Mouse (Mus musculus) MN1 (cell line): ENCODE measurements around the gene 1810013L24Rik.
"Not testable (repeated sequence)": the region's sequence is repeated elsewhere in the genome, so short reads cannot be mapped to it uniquely, and the experiment has no call there.

Experiments
- DNase-seq: peaks from one replicate; pipeline ENCODE4 v3.0.0-alpha.2; 2016; ENCODE audit warnings: low spot score

Gene 1810013L24Rik

GRCm38 (mm10) chr16:8836876-8837275 lies 7.0 kb downstream of the 1810013L24Rik start:
- DNase-seq = no peak

- no peak for DNase-seq
Observed at GRCm38 (mm10) chr16:8837595-8837994, 7.7 kb downstream of the 1810013L24Rik start.

GRCm38 (mm10) chr16:8838921-8839320 lies 9.0 kb downstream of the 1810013L24Rik start:
- no peak for DNase-seq

DNA sequence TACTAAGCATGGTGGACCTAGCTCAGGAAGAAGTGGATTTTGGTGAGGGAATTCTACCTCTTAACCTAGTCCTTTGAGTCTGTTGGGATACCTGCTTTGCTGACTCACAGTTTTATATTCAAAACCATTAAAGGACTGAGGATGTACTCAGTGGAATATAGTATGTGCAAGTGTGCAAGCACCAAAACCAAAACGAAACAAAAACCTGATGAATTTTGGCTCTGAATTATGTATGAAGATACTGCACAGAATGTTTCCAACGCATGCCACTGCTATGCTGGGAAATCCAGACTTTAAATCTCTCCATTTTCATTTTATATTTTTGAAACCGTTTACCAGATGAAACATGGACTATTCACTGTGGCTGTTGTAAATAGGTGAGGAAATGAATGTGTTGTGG lies 10.7 kb downstream of the 1810013L24Rik start:
- DNase-seq = no peak

GRCm38 (mm10) chr16:8842962-8843361 lies 13.1 kb downstream of the 1810013L24Rik start:
- no peak for DNase-seq

DNA sequence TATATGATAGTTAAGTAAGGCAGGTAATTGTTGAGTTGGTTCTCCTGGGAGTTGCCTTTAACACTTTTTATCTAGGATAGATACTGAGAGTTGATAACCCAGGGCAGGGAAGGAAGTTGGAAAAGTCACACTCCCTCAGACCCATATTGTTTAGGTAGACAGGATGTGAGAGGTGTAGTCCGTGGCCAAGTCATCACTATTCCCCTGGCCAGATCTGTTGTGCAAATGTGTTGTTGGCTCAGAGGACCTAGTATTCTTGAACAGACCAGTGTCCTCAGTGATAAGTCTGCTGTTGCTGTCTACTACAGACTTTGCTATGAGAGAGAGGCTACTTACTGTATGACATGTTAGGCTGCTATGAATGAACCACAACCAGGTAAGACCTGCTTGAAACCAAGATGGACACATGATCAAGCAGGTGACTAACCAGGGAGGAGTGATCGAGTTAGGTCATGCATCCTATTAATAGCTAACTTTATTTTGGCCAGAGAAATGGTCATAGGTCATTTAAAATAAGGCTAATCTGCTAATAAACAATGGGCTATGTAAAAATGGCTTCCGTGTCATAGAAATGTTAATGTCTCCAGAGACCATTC lies 13.8 kb downstream of the 1810013L24Rik start:
- no peak for DNase-seq

GRCm38 (mm10) chr16:8845986-8846385 lies 16.1 kb downstream of the 1810013L24Rik start:
- DNase-seq = no peak

- no peak for DNase-seq
Observed at GRCm38 (mm10) chr16:8848309-8849068, 18.6 kb downstream of the 1810013L24Rik start.

DNA sequence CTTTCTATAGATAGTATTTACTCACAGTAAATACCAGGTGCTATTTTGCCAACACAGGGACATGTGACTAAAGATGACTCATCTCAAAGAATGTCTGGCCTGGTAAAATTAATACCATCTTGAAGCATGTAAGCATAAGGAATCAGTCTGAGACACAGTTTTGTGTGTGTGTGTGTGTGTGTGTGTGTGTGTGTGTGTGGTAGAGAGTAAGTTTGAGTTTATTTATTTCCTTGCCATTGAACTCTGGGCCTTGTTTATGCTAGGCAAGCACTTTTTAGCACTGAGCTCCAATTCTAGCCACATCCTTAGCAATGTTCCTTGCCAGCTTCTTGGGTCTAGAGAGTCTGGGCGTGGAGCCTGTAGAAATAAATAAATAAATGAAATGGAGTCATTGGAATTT lies 20.0 kb downstream of the 1810013L24Rik start:
- peak; percentile 37 for DNase-seq

GRCm38 (mm10) chr16:8855143-8855542 lies 25.2 kb downstream of the 1810013L24Rik start:
- no peak for DNase-seq

DNA sequence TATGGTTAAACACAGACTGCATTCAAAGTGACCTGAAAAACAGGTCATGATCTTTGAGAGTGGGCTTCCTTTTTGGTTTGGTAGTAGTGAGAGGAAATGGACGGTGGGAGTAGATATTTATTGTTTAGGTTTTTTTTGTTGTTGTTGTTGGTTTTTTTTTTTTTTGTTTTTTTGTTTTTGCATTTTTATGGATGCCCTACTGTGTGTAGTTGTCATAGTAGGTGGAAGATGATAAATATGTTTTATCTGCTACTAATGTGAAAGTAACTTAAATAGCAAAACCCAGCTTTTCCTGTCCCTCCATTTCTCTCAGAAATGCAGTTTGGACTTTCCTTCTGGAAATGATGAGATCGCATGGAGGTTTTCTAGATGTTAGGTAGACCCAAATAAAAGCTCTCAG lies 26.9 kb downstream of the 1810013L24Rik start:
- no peak for DNase-seq

- DNase-seq = peak; percentile 43
Observed at GRCm38 (mm10) chr16:8862336-8862987, 32.6 kb downstream of the 1810013L24Rik start.

- DNase-seq = no peak
Observed at GRCm38 (mm10) chr16:8864223-8864631, 34.3 kb downstream of the 1810013L24Rik start.

DNA sequence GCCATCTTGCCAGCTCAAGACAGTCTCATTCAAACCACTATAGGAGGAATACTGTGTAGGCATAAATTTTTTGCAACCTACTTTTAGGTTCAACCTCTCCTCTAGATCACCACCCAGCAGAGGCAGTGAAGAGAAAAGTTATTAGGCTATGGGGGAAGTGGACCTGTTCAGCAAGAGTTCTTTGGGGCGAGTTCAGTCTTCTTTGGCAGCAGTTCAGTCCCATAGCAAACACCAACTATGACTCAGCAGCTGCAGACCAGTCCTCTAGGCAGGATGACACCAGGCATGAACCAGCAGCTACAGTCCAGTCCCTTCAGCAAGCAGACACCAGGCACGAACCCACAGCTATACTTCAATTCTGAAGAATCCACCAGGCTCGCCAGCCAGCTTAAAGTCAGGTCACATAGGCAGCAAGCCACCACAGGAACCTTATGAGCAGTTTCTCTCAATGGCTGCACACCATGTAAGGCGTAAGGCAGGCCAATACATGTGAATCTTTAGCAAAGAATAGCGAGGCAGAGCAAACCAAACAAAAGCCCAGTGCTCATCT lies 37.6 kb downstream of the 1810013L24Rik start:
- no peak for DNase-seq

- no peak for DNase-seq
Observed at GRCm38 (mm10) chr16:8868506-8868905, 38.6 kb downstream of the 1810013L24Rik start.

DNA sequence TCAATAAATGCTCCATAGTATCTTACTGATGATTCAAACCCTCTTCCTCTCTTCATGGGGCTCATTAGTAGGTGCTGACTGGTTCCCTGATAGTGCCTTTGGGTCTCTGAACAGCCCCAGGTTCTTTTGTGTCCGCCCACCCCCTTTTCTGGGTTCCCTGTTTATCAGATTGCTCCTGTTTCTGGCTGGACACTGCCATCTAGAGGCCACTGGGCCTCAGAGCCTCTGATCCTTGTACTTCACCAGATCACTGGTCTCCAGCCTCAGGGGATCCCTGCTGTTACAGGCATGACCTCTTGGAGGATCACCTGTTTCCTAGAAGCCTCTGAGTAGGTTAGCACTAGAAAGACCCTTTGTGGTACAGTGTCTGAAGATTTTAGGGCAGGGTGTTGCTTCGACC lies 39.8 kb downstream of the 1810013L24Rik start:
- peak; percentile 67 for DNase-seq

DNA sequence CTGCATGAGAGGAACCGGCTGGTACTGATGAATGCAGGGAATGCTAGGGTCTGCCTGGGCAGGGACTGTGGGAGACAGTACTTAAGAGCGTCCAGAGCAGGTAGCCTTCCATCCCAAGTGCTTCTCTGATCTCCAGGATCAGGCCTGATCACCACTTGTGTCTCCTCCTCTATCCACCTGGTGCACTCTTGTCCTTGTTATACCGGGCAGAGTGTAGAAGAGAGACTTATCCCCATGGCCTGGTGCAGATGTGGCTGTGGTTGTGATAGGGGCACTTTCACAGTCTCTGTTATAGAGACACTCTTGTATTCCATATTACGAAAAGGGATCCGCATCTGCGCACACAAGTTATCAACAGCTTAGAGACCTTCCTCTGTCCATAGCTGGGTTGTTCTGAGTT lies 41.5 kb downstream of the 1810013L24Rik start:
- no peak for DNase-seq

DNA sequence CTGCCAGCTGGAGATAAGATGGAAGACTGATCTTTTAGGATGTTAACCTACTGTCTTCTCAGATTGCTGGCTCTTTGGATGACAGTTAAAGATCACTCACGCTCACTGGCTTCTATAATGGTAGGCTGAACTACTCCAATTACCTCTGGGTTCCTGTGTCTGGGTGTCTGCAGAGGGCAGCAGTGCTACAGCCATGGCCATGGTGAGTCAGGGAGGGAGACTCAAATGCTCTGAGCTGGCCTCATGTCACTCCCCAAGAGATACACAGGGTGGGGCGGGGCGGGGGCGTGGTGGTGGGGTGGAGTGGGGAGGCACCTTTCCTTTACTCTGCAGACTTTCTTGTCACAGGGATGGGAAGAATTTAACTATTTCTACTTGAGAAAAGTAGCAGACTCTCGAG lies 42.1 kb downstream of the 1810013L24Rik start:
- peak; percentile 27 for DNase-seq

- DNase-seq = no peak
Observed at GRCm38 (mm10) chr16:8872486-8872885, 42.6 kb downstream of the 1810013L24Rik start.

GRCm38 (mm10) chr16:8880076-8880475 lies 50.2 kb downstream of the 1810013L24Rik start:
- no peak for DNase-seq

DNA sequence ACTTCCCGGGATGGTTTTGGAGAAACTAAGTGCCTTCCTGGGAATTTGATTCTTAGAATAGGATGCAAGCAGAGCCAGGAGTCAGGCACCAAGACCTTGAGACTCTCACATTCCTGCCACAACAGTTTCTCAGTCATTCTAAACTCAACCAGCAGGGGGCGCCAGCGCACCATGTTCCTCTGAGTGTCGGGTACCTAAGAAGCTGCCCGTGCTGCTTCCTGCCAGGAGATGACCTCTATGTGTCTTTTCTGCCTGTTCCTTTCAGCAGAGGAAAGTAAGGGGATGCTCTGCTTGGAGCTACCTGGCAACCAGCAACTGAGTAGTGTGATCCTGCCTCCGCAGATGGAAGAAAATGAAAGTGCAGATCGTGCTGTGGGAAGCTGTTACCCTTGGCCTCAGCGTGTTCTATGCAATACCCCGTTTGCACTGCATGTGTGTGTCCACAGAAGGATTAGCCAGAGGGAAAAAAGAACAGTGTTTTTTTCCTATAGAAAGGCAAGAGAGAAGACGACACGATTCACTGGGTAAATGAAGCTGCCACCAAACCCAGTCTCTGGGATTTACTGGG lies 53.9 kb downstream of the 1810013L24Rik start:
- peak; percentile 74 for DNase-seq

DNA sequence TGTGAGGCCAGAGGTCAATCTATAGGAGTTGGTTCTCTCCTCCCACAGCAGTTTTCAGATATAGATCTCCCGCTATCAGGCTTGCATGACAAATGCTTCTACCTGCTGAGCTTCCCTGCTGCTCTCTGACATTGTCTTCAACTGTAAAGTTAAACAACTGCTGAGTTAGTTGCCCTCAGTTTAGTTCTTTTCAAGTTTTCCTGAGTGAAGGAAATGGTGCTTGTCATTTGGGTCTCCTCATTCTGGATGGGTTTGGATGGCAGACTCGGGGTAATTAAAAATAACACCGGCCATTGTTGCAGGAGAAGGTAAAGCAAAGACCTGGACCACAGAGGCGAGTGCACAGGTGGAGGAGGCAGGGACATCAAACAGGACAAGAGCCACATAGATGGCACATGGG lies 64.3 kb downstream of the 1810013L24Rik start:
- DNase-seq = not testable (repeated sequence)

GRCm38 (mm10) chr16:8895301-8895700 lies 65.4 kb downstream of the 1810013L24Rik start:
- DNase-seq = no peak
